Mouse (Mus musculus): ENCODE results near the gene Tmcc2. TPM values are rescaled to one million over a fixed set of nuclear protein-coding genes. Genes with fewer than 3 reads are reported as not detected.

The Tmcc2 gene
- 1.2 TPM for polyA plus RNA-seq (2014; fragmentation: Illumina TruSeq; extraction: RNeasy Lipid Tissue Mini Kit (QIAGEN cat#74804))

DNA sequence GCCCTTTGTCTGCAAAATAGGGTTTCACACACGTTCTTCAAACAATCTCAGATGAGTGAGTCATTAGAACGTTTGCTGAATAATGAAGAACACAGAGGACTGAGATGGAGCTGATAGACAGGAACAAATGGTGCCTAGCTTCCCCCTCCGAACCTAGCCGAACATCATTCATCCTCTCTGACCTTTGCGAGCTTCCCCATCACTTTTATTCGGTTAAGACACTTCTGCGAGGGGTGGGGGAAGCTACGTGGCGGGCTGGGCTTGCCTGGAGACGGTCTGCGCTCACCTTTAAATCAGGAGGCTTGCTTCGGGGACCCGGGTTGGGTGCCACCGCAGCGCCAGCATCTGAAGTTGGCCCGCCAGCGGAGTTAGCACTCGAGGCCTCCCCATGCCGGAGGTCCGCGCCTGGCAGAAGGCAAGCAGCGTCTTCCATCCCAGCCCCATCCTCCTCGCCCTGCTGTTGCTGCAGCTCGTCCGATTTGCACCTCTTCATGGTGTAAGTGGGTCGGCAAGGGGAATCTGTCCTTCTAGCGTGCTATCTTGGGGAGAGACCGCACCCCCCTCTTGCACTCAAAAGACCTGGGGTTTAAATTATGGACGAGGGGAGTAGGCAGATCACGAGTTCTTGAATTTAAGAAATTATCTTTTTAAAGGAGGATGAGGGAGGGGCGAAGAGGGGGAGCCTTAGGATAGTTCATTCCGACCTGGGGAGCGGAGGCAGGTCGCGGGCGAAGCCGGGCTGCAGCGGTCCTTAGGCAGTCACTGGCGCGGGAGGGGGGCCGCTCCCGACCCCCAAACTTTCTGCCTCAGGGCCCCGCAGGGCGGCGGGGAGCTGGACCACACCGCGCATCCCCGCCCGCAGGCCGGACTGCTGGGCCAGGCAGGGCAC lies at the start of gene Tmcc2:
Gene Tmcc2 (minus strand): TSS at position 591 of the 889 bp plus-strand sequence.

DNA sequence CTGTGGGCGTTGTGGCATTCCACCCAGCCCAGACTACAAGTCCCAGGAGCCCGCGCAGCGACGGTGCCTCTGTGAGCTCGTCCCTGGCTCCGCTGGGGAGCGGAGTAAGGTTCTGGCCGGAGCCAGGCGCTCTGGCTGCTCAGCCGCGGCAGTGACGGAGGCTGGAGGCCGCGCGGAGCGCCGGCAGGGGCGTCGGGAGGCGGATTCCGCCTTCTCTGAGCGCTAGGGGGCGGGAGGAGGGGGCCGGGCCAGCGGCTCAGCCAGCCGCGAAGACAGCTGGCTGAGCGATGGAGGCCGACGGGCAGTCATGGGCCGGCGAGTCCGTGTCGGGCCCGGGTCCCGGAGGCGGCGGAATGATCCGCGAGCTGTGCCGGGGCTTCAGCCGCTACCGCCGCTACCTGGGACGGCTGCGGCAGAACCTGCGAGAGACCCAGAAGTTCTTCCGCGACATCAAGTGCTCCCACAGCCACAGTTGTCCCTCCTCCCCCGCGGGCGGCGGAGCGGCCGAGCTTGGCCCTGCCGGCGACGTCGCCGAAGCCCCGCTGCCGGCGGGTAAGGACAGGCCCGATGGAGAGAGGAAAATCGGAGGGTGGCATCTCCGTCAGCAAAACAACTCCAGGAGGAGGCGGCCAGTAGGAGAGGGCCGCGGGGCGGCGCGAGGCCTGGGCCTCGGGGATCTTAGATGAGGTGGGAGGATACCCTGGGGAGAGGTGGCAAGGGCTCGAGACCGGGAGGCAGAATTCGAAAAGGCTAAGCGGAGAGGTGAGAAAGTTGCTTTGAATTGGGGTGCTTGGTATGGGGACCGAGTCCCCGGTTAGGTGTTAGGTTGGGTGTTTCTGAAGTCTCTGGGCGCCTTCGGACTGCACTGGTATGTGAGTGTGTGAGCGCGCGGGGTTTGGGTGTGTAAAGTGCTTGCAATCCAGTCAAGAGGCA lies 26.5 kb upstream of the Tmcc2 start, which contains the start of gene Dstyk:
Gene Dstyk (plus strand): TSS at position 237 of the 933 bp plus-strand sequence.

DNA sequence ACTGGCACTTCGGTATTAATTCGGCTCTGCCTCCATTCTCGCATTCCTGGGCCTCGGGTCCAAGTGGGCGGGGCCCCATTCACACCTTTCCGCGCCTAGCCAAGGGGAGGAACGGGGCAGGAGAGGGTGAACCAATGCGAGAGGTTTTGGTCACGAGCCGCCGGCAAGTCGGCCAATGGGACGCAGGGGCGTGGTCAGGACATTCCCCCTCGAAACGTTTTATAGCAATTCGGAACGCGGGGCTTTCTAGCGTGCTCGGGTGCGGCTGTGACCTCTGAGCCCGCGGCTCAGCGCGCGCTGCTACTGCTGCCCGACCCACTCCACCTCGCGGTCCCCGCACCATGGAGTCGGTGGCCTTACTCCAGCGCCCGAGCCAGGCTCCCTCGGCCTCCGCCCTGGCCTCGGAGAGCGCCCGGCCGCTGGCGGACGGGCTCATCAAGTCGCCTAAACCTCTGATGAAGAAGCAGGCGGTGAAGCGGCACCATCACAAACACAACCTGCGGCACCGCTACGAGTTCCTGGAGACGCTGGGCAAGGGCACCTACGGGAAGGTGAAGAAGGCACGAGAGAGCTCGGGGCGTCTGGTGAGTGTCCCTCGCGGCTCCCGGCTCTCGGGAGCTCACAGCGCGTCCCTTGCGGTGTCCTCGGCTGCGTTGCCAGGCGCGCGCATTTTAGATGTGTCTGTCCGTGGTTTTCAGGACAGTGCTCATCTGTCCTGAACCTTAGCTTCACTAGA lies 75.0 kb downstream of the Tmcc2 start, which contains the start of gene Nuak2:
Gene Nuak2 (plus strand): TSS at position 238 of the 736 bp plus-strand sequence.

Other genes starting within 250 kb of the Tmcc2 start
- gene Lemd1, start 199.8 kb downstream of the Tmcc2 start, polyA plus RNA-seq (2014; fragmentation: Illumina TruSeq; extraction: RNeasy Lipid Tissue Mini Kit (QIAGEN cat#74804)) = not detected
- not detected for gene AC124108.1, start 199.8 kb downstream of the Tmcc2 start, polyA plus RNA-seq (2014; fragmentation: Illumina TruSeq; extraction: RNeasy Lipid Tissue Mini Kit (QIAGEN cat#74804))
- gene Gm10188, start 161.5 kb downstream of the Tmcc2 start, polyA plus RNA-seq (2014; fragmentation: Illumina TruSeq; extraction: RNeasy Lipid Tissue Mini Kit (QIAGEN cat#74804)) = not detected
- gene Klhdc8a, start 92.7 kb downstream of the Tmcc2 start, polyA plus RNA-seq (2014; fragmentation: Illumina TruSeq; extraction: RNeasy Lipid Tissue Mini Kit (QIAGEN cat#74804)) = 0.17 TPM
- gene Nuak2, start 75.2 kb downstream of the Tmcc2 start, polyA plus RNA-seq (2014; fragmentation: Illumina TruSeq; extraction: RNeasy Lipid Tissue Mini Kit (QIAGEN cat#74804)) = 1.1 TPM
- gene Dstyk, start 26.3 kb upstream of the Tmcc2 start, polyA plus RNA-seq (2014; fragmentation: Illumina TruSeq; extraction: RNeasy Lipid Tissue Mini Kit (QIAGEN cat#74804)) = 28.9 TPM
- 60.6 TPM for gene Rbbp5, start 86.1 kb upstream of the Tmcc2 start, polyA plus RNA-seq (2014; fragmentation: Illumina TruSeq; extraction: RNeasy Lipid Tissue Mini Kit (QIAGEN cat#74804))
- 4.8 TPM for gene Tmem81, start 114.9 kb upstream of the Tmcc2 start, polyA plus RNA-seq (2014; fragmentation: Illumina TruSeq; extraction: RNeasy Lipid Tissue Mini Kit (QIAGEN cat#74804))
- 0.31 TPM for gene Cntn2, start 152.0 kb upstream of the Tmcc2 start, polyA plus RNA-seq (2014; fragmentation: Illumina TruSeq; extraction: RNeasy Lipid Tissue Mini Kit (QIAGEN cat#74804))

Data from ovary, adult 10 weeks (tissue).